Mouse (Mus musculus): ENCODE data around the gene Adamts9.

Gene Adamts9

GRCm38 (mm10) chr6:92860285-92860912 lies 82.9 kb downstream of the Adamts9 start:
- DNase-seq = no peak

DNA sequence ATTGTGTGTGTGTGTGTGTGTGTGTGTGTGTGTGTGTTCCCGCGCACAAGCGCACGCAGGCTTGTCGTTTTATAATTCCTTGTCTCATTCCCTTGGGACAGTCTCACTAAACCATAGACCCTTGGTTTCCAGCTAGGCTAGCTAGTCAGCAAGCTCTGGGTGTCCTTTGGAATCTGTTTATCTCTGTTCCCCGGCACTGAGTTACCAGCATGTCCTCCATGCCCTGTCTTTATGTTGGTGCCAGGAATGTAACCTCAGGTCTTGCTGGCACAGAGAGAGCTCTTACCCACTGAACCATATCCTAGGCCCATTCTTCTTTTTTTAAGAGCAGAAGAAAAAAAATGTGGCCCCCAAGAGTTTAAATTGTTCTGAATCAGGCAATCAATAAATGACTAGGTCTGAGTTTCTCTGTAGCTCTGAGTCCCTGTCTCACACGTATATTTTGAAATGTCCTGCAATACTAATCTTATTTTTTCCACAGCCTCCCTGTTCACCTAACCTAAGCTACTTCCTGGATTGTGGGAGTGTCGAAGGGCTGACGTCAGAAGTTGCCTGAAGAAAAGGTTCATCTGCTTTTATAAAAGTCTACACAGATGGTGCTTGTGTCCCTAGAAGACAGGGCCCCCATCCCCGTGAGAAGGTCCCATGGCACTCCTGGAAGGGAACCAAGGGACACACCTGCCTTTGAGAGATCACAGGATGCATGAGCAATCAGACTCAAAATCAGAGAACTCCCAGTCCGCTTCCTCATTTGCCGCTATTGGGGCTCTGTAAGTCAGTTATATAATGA lies 84.4 kb downstream of the Adamts9 start:
- DNase-seq = peak; percentile 71

GRCm38 (mm10) chr6:92857761-92858160 lies 85.5 kb downstream of the Adamts9 start:
- DNase-seq = no peak

GRCm38 (mm10) chr6:92854873-92855272 lies 88.4 kb downstream of the Adamts9 start:
- no peak for DNase-seq

- peak; percentile 83 for DNase-seq
Measured at GRCm38 (mm10) chr6:92850250-92850649, 93.0 kb downstream of the Adamts9 start.

DNA sequence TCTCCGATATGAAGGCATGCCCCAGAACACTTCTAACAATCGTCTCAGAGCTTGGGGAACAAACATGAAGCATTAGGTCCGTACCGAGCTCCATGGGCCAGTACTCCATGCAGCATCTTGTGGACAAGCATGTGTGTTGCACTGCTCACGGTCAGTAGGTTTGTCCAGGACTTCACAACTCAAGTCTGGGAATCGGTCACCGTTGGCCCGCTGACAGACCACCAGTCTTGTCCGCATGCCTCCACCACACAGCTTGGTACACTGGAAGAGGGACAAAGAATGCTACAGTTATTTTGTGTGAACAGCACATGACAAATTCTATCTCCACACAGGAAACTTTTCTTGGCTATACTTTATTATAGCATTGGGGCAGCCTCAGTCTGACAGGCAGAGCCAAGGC lies 94.1 kb downstream of the Adamts9 start:
- no peak for DNase-seq

- DNase-seq = no peak
Measured at GRCm38 (mm10) chr6:92846614-92847013, 96.7 kb downstream of the Adamts9 start.

GRCm38 (mm10) chr6:92845898-92846297 lies 97.4 kb downstream of the Adamts9 start:
- DNase-seq = no peak

- no peak for DNase-seq
Measured at GRCm38 (mm10) chr6:92843474-92843873, 99.8 kb downstream of the Adamts9 start.

GRCm38 (mm10) chr6:92842000-92842399 lies 101.3 kb downstream of the Adamts9 start:
- DNase-seq = no peak

GRCm38 (mm10) chr6:92831106-92831505 lies 112.2 kb downstream of the Adamts9 start:
- no peak for DNase-seq

- no peak for DNase-seq
Measured at GRCm38 (mm10) chr6:92829148-92829547, 114.1 kb downstream of the Adamts9 start.

- peak; percentile 48 for DNase-seq
Measured at GRCm38 (mm10) chr6:92827360-92827759, 115.9 kb downstream of the Adamts9 start.

GRCm38 (mm10) chr6:92826561-92826960 lies 116.7 kb downstream of the Adamts9 start:
- DNase-seq = no peak

DNA sequence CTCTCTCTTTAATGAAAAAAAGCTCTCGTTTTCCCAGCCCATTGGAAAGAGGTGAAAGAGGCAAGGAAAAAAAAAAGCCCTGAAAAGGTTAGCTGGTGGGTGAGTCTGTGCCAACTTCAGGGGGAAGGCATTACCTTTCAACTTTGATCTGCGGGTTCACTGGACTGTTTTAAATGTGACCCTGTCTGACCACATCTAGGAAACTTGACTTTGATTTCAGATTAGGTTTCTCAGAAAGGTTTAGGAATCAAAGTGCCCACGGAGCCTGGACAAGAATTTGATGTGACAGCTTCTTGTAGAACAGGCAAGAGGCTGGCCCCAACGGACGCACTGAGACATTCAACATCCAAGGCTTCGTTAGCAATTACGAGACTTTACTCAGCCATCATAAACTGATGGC lies 119.3 kb downstream of the Adamts9 start:
- peak; percentile 7 for DNase-seq

GRCm38 (mm10) chr6:92822006-92822405 lies 121.3 kb downstream of the Adamts9 start:
- DNase-seq = no peak

DNA sequence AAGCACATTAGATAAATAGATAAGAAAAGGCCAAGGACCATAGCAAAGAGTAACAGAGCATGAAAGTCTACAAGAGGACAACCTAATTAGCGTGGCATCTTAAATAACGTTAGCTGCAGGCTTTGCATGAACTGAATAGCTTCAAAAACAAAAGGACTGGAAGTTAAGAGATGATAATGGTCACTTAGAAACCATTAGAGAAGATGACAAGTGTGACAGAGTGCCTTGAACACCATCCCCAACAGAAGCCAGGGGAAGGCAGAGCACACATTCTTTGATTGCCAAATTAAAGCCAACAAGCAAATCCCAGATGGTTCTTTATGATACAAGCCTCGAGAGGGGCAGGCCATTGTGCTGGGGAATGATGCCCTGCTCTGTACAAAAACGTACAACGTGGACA lies 121.7 kb downstream of the Adamts9 start:
- DNase-seq = no peak

DNA sequence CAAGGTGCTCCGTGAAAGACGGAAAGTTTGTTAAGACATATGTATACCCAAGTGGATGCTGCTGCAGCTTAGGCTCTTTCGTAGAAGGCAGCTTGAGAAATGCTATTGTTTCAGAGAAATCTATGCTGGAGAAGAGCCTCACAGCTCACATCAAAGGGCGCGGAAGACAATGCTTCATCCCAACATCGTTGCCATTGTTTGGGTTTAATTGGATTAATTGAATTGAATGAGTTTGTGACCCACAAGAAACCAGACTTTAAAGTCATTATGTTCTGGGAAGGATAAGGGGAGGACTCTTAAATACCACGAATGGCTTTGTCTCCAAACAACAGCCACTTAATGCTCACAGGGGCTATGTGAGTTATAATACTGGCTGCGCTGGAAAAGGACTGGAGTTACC lies 125.6 kb downstream of the Adamts9 start:
- no peak for DNase-seq

DNA sequence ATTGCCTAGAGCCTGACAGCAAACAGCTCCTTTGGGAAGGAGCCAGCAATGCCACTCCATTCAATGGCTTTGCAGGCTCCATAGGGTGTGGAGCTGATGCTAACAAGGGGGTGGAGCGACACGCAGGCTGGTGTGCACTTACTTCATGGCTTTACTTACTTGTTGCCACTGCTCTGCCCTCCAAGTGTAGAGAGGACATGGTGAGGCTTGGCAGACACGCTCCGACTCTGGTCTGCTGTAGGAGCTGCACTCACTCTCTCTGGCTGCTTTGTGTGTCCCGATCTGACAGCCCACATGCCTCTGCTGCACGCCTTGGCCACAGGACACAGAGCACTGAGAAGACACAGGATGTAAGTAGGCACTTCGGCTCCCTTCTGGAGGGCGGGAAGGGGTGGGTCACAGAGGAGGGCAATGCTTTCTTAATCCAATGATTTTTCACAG lies 127.0 kb downstream of the Adamts9 start, which contains the start of gene A730049H05Rik:
Gene A730049H05Rik, plus strand, starts transcription at position 168 of the 441 bp plus-strand sequence.
- peak; percentile 42 for DNase-seq

GRCm38 (mm10) chr6:92812702-92813370 lies 130.5 kb downstream of the Adamts9 start:
- DNase-seq = peak; percentile 69

DNA sequence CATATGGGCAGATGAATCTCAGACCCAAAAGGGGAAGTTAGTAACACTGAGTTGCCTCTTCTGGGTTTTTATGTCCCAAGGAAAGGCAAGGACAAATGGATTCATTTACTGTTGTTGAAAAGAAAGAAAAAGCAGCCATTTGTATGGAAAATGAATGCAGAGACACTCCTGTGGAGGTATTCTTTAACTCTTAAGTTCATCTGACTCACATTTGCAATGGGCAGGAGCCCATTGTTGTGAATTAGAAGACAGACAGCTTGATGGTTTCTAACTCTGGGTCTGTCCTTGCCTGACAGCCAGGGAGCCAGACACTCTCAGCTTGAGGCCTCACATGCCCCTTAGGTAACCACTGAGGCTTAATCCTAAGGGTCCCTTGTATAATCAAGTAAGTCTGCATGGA lies 131.7 kb downstream of the Adamts9 start:
- DNase-seq = no peak

- DNase-seq = no peak
Measured at GRCm38 (mm10) chr6:92810628-92811027, 132.7 kb downstream of the Adamts9 start.

DNA sequence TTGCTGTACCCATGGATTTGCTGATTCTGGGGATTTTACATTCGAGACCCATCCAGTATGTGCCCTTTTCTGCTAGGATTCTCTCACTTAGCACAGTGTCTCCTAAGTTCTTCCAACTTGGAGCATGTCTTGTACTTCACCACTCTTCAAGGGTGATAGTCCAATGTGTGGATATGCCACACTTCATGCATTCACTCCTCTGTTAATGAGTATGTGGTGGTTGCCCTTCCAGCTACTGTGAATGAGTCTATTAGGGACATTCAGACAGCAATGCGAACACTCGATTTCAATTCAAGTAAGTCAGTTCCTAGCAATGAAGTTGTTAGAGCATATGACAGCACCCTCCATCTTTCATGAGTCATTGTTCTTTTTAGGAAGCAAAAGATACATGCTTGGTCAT lies 133.5 kb downstream of the Adamts9 start:
- no peak for DNase-seq

Measured in kidney, postnatal 14 days (tissue).